Comparison of ENCODE assay signal across 12 mouse cellular contexts in the genomic region with DNA sequence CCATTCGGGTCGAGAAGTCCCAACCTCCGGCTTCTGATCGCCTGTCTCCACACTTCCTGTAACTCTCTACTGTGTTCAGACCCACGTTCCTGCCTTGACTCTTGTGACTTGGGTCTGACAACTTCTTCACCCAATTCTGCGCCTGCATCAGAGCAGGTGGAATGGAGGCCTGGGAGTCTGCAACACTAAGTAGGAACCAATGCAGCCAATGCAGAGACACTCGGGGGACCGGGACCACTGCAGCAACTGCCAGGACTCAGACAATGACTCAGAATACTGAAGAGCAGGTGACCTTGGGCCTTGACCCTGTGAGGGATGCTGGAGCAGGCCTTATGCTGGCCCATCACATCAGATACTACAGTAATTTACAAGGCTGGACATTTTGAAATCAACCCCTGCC. TPM values are rescaled to one million over a fixed set of nuclear protein-coding genes. Genes with fewer than 3 reads are reported as not detected.
DNase-seq lines count a peak whose midpoint lies in the region; ATAC-seq and TF ChIP-seq lines count a peak whose summit lies in the region.
"Had no signal": no experiment of that assay in that cellular context is flagged by ENCODE, and none has a peak within 500 bp of the region (broad histone marks: within the 10 kb centered on the region; RNA-seq: fewer than 3 reads in every experiment).

No protein-coding gene starts in this region.

- H3K4me2 ChIP-seq in heart, embryonic 16.5 days (ENCODE audit: low read depth, low read length) = no peak overlapping the region
- H3K4me2 ChIP-seq in lung, postnatal 0 days (replicated peaks; ENCODE audit: low read depth, low read length) = no peak overlapping the region
- H3K4me2 ChIP-seq in stomach, postnatal 0 days (replicated peaks; ENCODE audit: low read depth) = no peak overlapping the region
- H3K4me2 ChIP-seq in forebrain, embryonic 14.5 days (ENCODE audit: low read length) = no peak overlapping the region
- H3K4me2 ChIP-seq: hindbrain, embryonic 13.5 days; midbrain, embryonic 15.5 days; neural tube, embryonic 12.5 days had no signal

- ATAC-seq in heart, embryonic 16.5 days (replicated peaks; ENCODE audit: extremely low read depth, insufficient read depth, low FRiP score) = no peak
- ATAC-seq in lung, postnatal 0 days = no peak
- no peak for ATAC-seq in stomach, postnatal 0 days (ENCODE audit: low FRiP score, low TSS enrichment)
- no peak for ATAC-seq in forebrain, embryonic 14.5 days
- ATAC-seq: midbrain, embryonic 15.5 days had no signal

- no peaks in the 10 kb centered on the region for H3K9me3 ChIP-seq in heart, embryonic 16.5 days (replicated peaks; ENCODE audit: control insufficient read depth, low read length)
- no peaks in the 10 kb centered on the region for H3K9me3 ChIP-seq in lung, postnatal 0 days (ENCODE audit: low read length)
- H3K9me3 ChIP-seq in stomach, postnatal 0 days (ENCODE audit: control insufficient read depth, low read length) = no peaks in the 10 kb centered on the region
- no peaks in the 10 kb centered on the region for H3K9me3 ChIP-seq in forebrain, embryonic 14.5 days (replicated peaks; ENCODE audit: control insufficient read depth, low read length)
- H3K9me3 ChIP-seq: hindbrain, embryonic 13.5 days; midbrain, embryonic 15.5 days; neural tube, embryonic 12.5 days had no signal

- H3K36me3 ChIP-seq in heart, embryonic 16.5 days (ENCODE audit: control insufficient read depth, insufficient read depth) = no peaks in the 10 kb centered on the region
- no peaks in the 10 kb centered on the region for H3K36me3 ChIP-seq in lung, postnatal 0 days (ENCODE audit: insufficient read depth, low read length)
- no peaks in the 10 kb centered on the region for H3K36me3 ChIP-seq in stomach, postnatal 0 days (ENCODE audit: control insufficient read depth, insufficient read depth, low read length)
- H3K36me3 ChIP-seq in forebrain, embryonic 14.5 days (ENCODE audit: control insufficient read depth, insufficient read depth, low read length) = no peaks in the 10 kb centered on the region
- H3K36me3 ChIP-seq: hindbrain, embryonic 13.5 days; midbrain, embryonic 15.5 days; neural tube, embryonic 12.5 days had no signal

- no peak for TF ChIP-seq EP300 in lung, postnatal 0 days (IDR thresholded peaks at IDR 0.05)
- TF ChIP-seq EP300 in stomach, postnatal 0 days (optimal IDR thresholded peaks at IDR 0.05) = no peak

- 80% methylated on average over 8 of the region's 8 CpGs for WGBS in heart, embryonic 16.5 days
- WGBS in lung, postnatal 0 days = 74% methylated on average over 8 of the region's 8 CpGs
- WGBS in stomach, postnatal 0 days = 69% methylated on average over 8 of the region's 8 CpGs
- 95% methylated on average over 8 of the region's 8 CpGs for WGBS in forebrain, embryonic 14.5 days

- no peak for TF ChIP-seq CTCF in lung, postnatal 0 days (IDR thresholded peaks at IDR 0.05)
- no peak for TF ChIP-seq CTCF in stomach, postnatal 0 days (IDR thresholded peaks at IDR 0.05; ENCODE audit: low read depth)

- H3K27me3 ChIP-seq in heart, embryonic 16.5 days (ENCODE audit: control insufficient read depth, insufficient read depth, low read length) = no peaks in the 10 kb centered on the region
- H3K27me3 ChIP-seq in lung, postnatal 0 days (replicated peaks; ENCODE audit: insufficient read depth, low read length) = no peaks in the 10 kb centered on the region
- no peaks in the 10 kb centered on the region for H3K27me3 ChIP-seq in stomach, postnatal 0 days (ENCODE audit: control insufficient read depth, insufficient read depth, low read length)
- no peaks in the 10 kb centered on the region for H3K27me3 ChIP-seq in forebrain, embryonic 14.5 days (replicated peaks; ENCODE audit: control insufficient read depth, insufficient read depth, low read length)
- H3K27me3 ChIP-seq: hindbrain, embryonic 13.5 days; midbrain, embryonic 15.5 days; neural tube, embryonic 12.5 days had no signal

- peaks cover 20% of the 10 kb centered on the region for H3K4me1 ChIP-seq in heart, embryonic 16.5 days (ENCODE audit: control insufficient read depth, insufficient read depth, low read length)
- H3K4me1 ChIP-seq in lung, postnatal 0 days (ENCODE audit: insufficient read depth, low read depth, low read length) = no peaks in the 10 kb centered on the region
- H3K4me1 ChIP-seq in brown adipose tissue, adult 24 weeks (ENCODE audit: control insufficient read depth, insufficient read depth, insufficient read length, low read length) = peaks cover 3% of the 10 kb centered on the region
- 0 out of 2 replicates have a peak, but pooled peaks cover 7% of the 10 kb centered on the region for H3K4me1 ChIP-seq in stomach, postnatal 0 days (replicated peaks; ENCODE audit: control insufficient read depth, insufficient read depth)
- 0 out of 2 replicates have a peak, but pooled peaks cover 2% of the 10 kb centered on the region for H3K4me1 ChIP-seq in forebrain, embryonic 14.5 days (ENCODE audit: control insufficient read depth, insufficient read depth, low read length)

- H3K4me3 ChIP-seq in heart, embryonic 16.5 days (ENCODE audit: low read length) = no peak overlapping the region
- H3K4me3 ChIP-seq in lung, postnatal 0 days (ENCODE audit: low read depth, low read length) = no peak overlapping the region
- no peak overlapping the region for H3K4me3 ChIP-seq in brown adipose tissue, adult 24 weeks (ENCODE audit: insufficient read depth, low read depth, low read length)
- H3K4me3 ChIP-seq in stomach, postnatal 0 days (ENCODE audit: low read depth, low read length) = no peak overlapping the region
- H3K4me3 ChIP-seq in forebrain, embryonic 14.5 days (ENCODE audit: low read depth, low read length) = no peak overlapping the region
- H3K4me3 ChIP-seq: hindbrain, embryonic 13.5 days; midbrain, embryonic 15.5 days; neural tube, embryonic 12.5 days had no signal

- DNase-seq in heart, adult 18-20 months = no peak
- no peak for DNase-seq in lung, postnatal 0 days (ENCODE audit: low spot score)
- DNase-seq in lung, postnatal 10 days = no peak
- no peak for DNase-seq in stomach, postnatal 0 days (ENCODE audit: low spot score)
- no peak for DNase-seq in forebrain, embryonic 14.5 days (ENCODE audit: low spot score)
- DNase-seq: cerebellum, adult 11-12 months; gastrocnemius, postnatal 14 days had no signal

- no peak overlapping the region for H3K9ac ChIP-seq in heart, embryonic 16.5 days (ENCODE audit: low read length)
- H3K9ac ChIP-seq in lung, postnatal 0 days (replicated peaks; ENCODE audit: low read depth) = no peak overlapping the region
- H3K9ac ChIP-seq in stomach, postnatal 0 days (ENCODE audit: low read length) = no peak overlapping the region
- no peak overlapping the region for H3K9ac ChIP-seq in forebrain, embryonic 14.5 days (ENCODE audit: low read length)
- H3K9ac ChIP-seq: hindbrain, embryonic 13.5 days; midbrain, embryonic 15.5 days; neural tube, embryonic 12.5 days had no signal

- H3K27ac ChIP-seq in heart, embryonic 16.5 days (ENCODE audit: low read length) = 0 out of 2 replicates have a peak overlapping the region, but pooled peaks have one; percentile 43
- peak overlapping the region; percentile 20; the same call in 1 of the 2 replicates for H3K27ac ChIP-seq in lung, postnatal 0 days (ENCODE audit: low read length)
- peak overlapping the region; percentile 43 for H3K27ac ChIP-seq in brown adipose tissue, adult 24 weeks (replicated peaks; ENCODE audit: low read depth, low read length)
- H3K27ac ChIP-seq in stomach, postnatal 0 days (replicated peaks) = peak overlapping the region; percentile 67
- no peak overlapping the region for H3K27ac ChIP-seq in forebrain, embryonic 14.5 days (ENCODE audit: low read depth, low read length)
- H3K27ac ChIP-seq: hindbrain, embryonic 13.5 days; midbrain, embryonic 15.5 days; neural tube, embryonic 12.5 days had no signal

RNA-seq across cellular contexts. Expression of a gene that starts 47.6 kb away (rescaled TPM):
- polyA plus RNA-seq in heart, embryonic 16.5 days (2015; fragmentation: Nextera tagmentation; extraction: Ambion mirVana) = 25.5 and 28.0 TPM in 2 replicates
- total RNA-seq in heart, adult 18-20 months (2021) = 10 to 100 TPM; 33.5 to 34.6 TPM
- polyA plus RNA-seq in lung, postnatal 0 days (2015; fragmentation: Nextera tagmentation; extraction: Ambion mirVana) = 35.8 and 40.0 TPM in 2 replicates
- polyA plus RNA-seq in brown adipose tissue, adult 24 weeks (2012; ENCODE audit: insufficient read depth, insufficient read length, missing spikeins) = 21.5 and 23.8 TPM in 2 replicates
- polyA plus RNA-seq in stomach, postnatal 0 days (2015; fragmentation: Nextera tagmentation; extraction: Ambion mirVana) = 26.1 and 26.6 TPM in 2 replicates
- 41.5 and 44.5 TPM in 2 replicates for polyA plus RNA-seq in forebrain, embryonic 14.5 days (2014; fragmentation: Nextera tagmentation; extraction: Ambion mirVana)
